Mouse (Mus musculus): ENCODE results near the gene Sacm1l. TPM values are rescaled to one million over a fixed set of nuclear protein-coding genes. Genes with fewer than 3 reads are reported as not detected.

Gene Sacm1l
- polyA plus RNA-seq, 2 experiments from 2014 or later = 45.6 to 59.3 TPM

- ATAC-seq = peak; percentile 97
Measured at GRCm38 (mm10) chr9:123509638-123510604, 19.6 kb upstream of the Sacm1l start.

DNA sequence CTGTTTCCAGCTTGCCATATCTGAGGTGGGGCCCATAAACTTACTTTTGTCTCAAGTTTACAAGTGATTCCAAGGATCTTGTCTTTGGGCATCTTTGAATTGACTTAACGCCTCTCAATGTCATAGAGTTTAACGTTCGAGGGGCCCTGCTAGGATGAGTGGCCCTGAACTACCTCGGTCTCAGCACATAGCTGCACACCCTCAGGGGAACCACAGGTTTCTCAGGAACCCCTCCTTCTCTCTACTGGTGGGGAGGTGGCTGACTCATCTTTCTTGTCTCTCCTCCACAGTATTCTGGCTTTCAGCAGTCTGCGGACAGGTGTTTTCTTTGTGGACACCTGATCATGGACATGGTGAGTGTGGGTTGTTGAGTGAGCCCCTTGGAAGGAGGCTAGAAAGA is 18.6 kb upstream of the Sacm1l start:
- ATAC-seq = no peak

DNA sequence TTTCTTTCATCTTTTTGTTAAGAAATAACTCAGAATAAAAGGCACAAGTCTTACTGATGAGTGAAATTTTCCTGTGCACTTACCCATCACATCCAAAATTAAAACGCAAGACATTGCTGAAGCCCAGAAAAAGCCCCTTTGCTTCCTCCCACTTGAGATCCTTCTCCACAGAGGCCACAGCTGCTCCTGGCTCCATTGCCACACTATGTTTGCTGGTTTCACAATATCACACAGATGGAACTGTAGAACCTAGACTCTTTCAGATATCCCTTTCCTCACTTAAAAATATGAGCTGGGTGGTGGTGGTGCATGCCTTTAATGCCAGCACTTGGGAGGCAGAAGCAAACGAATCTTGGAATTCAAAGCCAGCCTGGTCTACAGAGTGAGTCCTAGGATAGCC is 17.1 kb upstream of the Sacm1l start:
- ATAC-seq = no peak

DNA sequence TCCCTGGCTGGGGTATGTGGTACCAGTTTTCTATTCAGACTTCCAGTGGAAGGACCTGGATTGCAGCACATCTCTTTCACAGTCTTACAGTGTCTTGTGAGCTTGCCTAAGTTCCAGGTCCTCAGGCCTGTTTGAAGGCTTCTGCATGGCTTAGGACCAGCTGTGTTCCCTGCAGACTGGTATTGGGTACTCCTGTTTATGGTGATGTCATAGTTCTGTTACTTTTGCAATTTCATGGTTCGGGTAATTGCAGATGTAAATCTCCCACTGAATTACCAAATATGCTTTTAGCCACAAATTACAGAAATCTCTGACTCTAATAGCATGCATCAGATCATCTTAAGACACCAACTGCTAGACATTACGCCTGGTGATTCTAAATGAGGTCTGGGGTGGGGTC is 14.5 kb upstream of the Sacm1l start:
- ATAC-seq = no peak

GRCm38 (mm10) chr9:123516641-123517385 is 12.7 kb upstream of the Sacm1l start:
- no peak for ATAC-seq

DNA sequence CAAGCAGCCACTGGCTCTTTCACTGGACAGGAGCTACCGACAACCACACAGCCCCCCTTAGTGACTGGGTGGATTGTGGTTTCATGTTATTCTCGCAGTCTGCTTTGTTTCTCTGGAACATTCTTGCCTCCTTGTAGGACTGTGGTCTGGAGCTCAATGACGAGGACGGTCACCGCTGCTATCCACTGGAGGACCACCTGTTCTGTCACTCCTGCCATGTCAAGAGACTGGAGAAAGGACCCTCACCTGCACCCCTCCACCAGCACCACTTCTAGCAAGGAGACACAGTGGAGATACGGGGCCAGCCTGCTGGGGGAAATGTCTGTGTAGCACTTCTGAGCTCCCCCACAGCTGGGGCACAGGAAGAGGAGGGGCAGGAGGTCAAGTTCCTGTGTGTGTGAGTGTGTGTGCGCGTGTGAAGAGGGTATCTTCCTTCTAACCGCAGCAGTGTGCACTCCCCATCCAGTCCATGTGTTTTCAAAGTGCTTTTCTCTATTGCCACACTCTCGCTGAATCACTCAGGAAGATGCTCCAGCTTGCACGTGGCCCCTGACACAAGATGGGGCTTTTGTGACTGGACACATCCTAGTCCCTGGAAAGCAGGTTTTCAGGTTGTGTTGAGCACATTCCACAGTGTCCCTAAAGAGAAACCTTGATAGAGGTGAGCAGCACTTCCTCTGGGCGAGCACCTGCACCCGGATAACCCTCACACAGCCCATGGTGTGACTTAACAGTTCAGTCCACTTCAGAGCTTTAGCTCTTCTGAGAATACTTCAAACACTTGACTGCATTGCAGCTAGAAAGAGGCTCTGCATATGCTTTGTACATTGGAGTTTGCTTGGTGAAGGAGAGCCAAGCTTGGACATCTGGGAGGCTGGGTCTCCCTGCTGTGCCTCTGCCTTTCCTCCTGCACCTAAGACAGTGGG is 10.3 kb upstream of the Sacm1l start:
- ATAC-seq = peak; percentile 96

GRCm38 (mm10) chr9:123520735-123521134 is 8.8 kb upstream of the Sacm1l start:
- ATAC-seq = no peak

DNA sequence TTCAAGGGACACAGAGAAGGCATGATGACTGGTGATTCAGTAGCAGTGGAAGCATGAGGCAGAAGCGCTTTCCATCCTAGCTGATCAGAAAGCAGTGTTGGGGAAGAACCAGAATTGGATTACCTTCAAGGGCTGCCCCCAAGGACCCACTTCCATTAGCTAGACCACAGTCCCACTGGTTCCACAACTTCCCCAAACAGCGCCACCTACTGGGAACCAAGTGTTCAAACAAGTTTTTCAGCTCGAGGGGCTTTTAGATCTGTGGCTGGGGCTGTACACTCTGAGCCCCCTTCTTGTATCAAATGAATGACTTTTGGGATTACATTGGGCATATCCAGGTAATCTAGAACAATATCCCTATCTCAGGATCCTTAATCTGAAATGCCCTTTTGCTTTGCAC is 5.9 kb upstream of the Sacm1l start:
- ATAC-seq = no peak

DNA sequence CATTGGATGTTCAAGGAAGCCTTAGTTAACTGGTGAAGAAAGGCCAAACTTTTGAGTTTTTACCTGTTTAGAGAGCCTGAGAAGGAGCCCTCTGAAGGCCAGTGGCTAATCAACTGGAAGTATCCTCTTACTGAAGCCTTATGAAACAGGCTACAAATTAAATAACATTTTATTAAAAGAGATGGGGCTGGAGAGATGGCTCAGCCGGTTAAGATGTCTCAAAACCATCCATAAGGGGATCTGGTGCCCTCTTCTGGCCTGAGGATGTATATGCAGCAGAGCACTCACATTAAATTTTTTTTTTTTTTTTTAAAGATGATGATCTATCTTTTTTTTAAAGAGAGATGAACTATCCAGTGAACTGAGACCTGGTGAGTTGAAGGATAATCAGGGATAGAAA is 4.5 kb upstream of the Sacm1l start:
- ATAC-seq = no peak

- ATAC-seq = no peak
Measured at GRCm38 (mm10) chr9:123526502-123526901, 3.1 kb upstream of the Sacm1l start.

- no peak for ATAC-seq
Measured at GRCm38 (mm10) chr9:123528087-123528925, 1.3 kb upstream of the Sacm1l start.

DNA sequence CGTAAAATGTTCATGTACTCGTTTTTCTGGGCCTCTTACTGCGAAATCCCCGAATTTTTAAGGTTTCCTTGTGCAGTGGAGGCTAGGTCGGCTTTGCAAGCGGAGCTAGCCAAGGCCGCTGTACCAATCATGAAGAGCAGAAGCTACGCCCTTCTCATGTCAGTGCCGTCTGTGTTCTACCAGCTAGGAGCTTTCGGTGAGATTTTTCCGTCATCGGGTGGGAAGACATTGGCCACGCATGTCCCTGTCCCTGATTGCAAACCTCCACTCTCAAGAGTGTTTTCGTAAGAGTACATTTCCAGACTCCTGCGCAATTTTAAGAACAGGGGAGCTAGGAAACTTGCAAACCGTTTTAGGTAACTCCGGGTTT is 648 bp upstream of the Sacm1l start:
- ATAC-seq = peak; percentile 17

GRCm38 (mm10) chr9:123530158-123530475 is 558 bp downstream of the Sacm1l start:
- ATAC-seq = no peak

DNA sequence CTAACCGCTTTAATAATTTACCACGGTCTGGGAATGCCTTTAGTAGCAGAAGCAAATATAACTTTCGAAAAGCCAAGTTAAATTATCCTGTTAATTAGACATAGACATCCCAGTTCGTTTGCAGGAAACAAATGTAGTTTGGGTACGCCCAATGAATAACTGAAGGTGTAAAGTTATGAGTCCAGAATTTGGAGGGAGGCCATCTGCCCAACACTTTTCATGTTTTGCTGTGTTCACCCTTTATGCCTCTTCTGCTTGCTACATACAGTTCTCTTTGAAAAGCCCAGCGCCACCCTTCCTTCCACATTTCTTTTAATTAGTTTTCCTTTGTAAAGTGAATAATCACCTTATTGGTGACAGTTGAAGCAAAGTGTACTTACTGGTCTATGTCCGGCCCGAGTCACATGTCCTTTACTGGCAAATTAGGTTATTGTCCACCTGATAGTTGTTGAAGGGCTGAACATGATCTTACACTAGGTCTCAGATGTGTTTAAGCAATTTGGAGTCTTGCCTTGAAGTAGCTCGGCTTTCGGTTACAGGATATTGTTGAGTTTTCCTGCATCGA is 1.1 kb downstream of the Sacm1l start:
- no peak for ATAC-seq

- no peak for ATAC-seq
Measured at GRCm38 (mm10) chr9:123531234-123531633, 1.7 kb downstream of the Sacm1l start.

- ATAC-seq = no peak
Measured at GRCm38 (mm10) chr9:123536613-123537012, 7.1 kb downstream of the Sacm1l start.

DNA sequence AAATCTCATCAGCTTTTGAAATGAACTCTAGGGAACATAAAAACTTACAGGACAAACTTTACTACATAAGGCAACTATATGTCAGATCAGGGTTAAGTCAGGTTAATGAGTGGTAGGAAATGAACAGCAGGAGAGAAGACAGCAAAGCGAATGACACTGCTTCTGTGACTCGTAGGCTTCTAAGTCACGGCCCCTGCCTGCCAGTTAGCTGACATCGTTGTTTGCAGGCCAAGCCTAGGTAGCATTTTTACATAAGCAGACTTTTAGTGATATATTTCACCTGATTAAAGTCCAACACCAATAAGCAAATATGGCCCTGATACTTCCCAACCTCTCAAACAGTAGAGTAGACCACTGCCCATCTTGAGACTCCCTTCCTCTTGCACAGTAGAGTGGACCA is 8.6 kb downstream of the Sacm1l start:
- no peak for ATAC-seq

- no peak for ATAC-seq
Measured at GRCm38 (mm10) chr9:123539093-123539492, 9.5 kb downstream of the Sacm1l start.

DNA sequence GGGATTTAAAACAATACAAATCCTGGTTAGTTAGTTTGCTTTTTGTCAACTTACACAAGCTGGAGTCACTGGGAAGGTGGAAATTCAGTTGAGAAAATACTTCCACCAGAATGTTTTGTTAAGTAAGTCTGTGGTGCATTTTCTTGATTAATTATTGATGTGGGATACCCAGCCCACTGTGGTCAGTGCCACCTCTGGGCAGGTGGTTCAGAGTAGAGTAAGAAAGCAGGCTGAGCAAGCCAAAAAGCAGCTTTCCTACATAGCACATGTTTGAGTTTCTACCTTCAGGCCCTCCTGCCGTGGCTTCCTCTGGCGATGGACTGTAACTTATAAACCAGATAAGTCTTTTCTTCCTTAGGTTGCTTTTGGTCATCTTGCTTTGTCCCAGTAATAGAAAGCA is 10.3 kb downstream of the Sacm1l start:
- no peak for ATAC-seq

DNA sequence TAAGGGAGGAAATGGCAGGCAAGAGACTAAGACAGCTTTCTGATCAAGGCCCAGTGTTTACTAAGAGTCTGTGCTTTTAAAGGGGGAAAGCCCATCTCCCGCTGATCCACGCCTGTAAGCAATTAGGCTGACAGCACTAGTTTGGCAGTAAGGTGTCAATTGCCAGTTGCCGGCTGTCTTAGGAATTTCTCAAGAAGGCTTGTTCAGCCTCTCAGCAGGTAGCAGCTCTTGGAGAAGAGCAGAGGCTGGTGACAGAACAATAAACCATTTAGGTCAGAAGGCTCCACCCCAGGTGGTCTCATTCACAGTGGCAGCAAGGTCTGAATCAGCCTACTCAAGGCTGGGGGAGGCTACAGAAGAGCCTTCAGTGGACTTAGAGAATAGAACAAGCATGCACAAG is 25.0 kb downstream of the Sacm1l start:
- no peak for ATAC-seq

- no peak for ATAC-seq
Measured at GRCm38 (mm10) chr9:123577360-123578192, 48.0 kb downstream of the Sacm1l start.
